Mouse (Mus musculus): ENCODE measurements around the gene Gli3. TPM values are rescaled to one million over a fixed set of nuclear protein-coding genes. Genes with fewer than 3 reads are reported as not detected.

The Gli3 gene
- total and polyA plus RNA-seq, 3 experiments = 2.3 to 6.1 (median 6.0) TPM

- no peak for DNase-seq
Measured at GRCm38 (mm10) chr13:15664580-15665201, 201.7 kb downstream of the Gli3 start.

- no peak for DNase-seq
Measured at GRCm38 (mm10) chr13:15665514-15665913, 202.5 kb downstream of the Gli3 start.

- no peak for DNase-seq
Measured at GRCm38 (mm10) chr13:15670144-15670961, 207.3 kb downstream of the Gli3 start.

GRCm38 (mm10) chr13:15670962-15671313 is 207.9 kb downstream of the Gli3 start:
- DNase-seq = no peak

DNA sequence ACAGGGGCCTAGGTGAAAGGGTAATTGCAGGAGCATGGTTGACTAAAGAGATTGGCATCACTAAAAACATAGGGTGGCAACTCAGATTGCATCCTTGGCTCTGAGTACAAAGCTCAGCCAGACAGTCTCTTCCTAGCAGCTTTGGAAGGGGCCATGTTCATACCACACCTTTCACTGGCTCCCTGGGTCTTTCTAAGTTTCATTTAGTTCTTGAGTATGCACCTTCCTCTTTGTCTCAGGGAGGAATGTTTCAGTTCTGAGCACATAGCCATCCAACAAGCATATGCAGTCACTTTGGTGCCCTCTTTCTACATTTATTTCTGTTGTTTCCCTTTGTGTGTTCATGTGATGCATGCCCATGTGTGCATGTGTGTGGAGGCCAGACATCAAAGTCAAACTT is 212.4 kb downstream of the Gli3 start:
- DNase-seq = no peak

DNA sequence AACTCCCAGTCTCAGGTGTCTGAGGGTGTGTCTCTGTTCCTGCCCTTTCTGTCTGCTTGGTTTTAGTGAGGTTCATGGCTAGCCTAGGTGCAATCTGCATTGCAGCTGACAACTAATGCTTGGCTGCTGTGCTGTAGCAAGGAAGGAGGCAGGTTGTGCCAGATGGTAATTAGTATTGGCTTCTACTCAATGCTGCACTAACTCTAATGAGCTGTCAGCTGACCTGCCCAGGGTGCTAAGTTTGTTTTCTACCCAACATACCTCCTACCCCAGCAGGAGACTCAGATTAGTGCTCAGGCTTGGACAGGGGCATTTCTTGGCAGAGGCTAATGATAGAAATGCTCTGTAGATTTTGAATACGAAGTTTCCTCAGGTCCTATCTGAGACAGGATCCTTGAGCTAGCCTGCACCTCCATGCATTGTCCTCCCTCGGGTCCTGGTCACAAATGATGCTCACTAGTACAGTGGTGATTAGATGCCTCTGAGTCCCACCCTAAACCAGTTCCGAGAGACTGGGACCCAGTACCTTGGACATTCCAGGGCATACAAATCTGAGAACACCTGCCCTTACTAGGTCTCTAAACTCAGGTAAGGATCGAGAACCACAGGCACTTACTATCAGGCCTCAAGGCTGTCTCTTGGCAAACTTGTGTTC is 214.2 kb downstream of the Gli3 start:
- no peak for DNase-seq

GRCm38 (mm10) chr13:15681530-15681929 is 218.5 kb downstream of the Gli3 start:
- no peak for DNase-seq

GRCm38 (mm10) chr13:15683006-15683405 is 220.0 kb downstream of the Gli3 start:
- DNase-seq = no peak

- DNase-seq = peak; percentile 27
Measured at GRCm38 (mm10) chr13:15688074-15688825, 225.2 kb downstream of the Gli3 start.

GRCm38 (mm10) chr13:15688826-15689501 is 225.9 kb downstream of the Gli3 start:
- DNase-seq = no peak

GRCm38 (mm10) chr13:15691751-15692464 is 228.9 kb downstream of the Gli3 start:
- DNase-seq = no peak

GRCm38 (mm10) chr13:15692465-15692809 is 229.4 kb downstream of the Gli3 start:
- no peak for DNase-seq

DNA sequence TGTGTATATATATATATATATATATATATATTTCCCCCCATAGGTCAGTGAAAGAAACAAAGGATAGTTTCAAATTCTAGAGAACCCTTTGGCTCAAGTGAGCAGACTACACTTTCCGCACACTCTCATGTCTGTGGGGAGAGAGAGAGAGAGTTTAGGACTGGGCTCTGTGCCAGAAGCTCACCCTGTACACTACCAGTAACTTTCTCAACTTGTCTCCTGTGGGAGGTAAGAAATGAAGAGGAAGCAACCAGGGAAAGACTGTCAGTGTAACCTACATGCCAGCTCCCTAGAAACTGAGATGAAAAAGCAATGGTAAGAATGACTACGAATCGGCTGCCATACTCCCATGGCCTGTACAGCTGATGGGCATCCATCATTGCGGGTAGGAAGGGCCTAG is 235.2 kb downstream of the Gli3 start:
- no peak for DNase-seq

DNA sequence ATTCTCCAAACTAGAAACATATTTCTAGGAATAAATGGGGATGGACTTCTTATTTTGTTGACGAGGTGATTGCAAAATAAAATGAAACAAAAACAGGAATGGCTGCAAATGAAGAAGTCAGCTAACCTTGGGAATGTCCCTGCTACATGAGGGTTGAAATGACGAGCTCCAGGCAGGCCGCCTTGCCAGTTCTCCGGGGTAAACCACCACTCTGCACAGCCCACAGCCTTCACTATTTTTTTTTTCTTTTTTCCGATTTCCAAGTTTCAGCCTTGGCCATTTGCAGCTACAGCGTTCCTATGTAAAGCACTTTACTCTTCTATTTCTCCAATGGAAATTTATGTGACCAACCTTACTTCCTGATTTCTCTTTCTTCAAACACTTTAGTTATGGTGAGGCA is 236.1 kb downstream of the Gli3 start:
- DNase-seq = no peak

GRCm38 (mm10) chr13:15704669-15705068 is 241.6 kb downstream of the Gli3 start:
- DNase-seq = no peak

DNA sequence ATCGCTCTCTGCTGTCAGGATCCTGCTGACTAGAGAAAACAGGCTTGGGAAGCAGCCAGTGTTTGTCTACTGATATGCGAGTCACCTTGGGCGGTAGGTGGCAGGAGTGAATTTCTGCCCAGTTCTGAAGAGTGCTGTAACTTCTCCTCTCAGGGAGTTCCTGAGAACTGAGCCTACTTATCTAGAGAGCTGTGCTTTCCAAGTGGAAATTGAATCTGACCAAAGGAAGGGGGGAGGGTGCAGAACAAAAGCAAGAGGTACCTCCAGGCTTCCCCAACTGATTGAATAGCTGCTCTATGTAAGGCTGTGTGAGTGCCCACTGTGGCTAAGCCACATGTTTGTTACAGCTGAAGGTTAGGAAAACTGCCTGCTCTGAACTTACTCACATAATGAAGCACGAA is 244.4 kb downstream of the Gli3 start:
- DNase-seq = peak; percentile 71

- no peak for DNase-seq
Measured at GRCm38 (mm10) chr13:15713486-15713885, 250.5 kb downstream of the Gli3 start.

- DNase-seq = no peak
Measured at GRCm38 (mm10) chr13:15714331-15714725, 251.3 kb downstream of the Gli3 start.

DNA sequence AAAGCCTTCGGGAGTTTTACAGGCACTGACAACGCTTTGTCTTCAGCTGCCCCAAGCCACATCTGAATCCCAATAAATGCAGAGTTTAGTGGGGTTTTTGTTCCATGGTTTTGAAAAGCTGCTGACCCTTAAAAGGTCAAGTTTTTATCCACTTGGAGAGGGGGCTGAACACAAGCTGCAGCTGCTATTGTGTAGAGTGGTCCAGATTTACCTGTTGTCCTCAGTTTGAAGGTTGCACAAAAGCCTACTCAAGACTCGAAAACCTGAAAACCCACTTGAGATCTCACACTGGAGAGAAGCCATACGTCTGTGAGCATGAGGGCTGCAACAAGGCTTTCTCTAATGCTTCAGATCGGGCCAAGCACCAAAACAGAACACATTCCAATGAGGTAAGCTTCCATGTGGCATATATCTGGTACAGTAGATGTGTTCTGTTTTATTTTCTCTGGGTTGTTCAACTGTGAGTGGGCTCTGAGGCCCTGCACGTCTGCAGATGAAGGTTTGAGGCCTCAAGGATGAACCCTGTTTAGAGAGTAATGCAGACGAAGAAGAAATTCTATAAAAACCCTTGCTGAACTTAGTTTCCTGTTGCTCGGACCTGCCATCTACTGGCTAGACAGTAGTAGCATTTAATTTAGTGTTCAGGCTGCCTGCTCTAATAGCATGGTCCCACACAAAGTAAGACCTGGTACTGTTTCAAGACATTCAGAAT is 251.8 kb downstream of the Gli3 start:
- peak; percentile 34 for DNase-seq

DNA sequence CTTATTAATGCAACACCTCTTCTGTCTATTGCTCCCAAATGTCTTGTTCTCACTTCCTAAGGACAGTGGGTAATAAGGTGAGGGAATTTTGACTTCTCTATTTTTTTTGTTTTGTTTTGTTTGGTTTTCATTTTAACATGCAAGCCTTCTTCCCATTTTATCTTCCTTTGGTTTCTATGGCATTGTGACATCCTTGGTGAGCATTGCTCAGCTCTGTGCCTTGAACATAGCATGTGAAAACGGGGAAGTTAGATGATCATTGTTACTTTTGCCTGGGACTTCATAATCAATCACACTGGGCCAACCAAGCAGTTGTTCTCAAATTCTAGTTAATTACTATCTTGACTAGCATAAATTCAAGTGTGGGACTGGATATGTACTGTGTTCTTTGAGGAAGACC is 258.4 kb downstream of the Gli3 start:
- no peak for DNase-seq

Measured in adrenal gland, adult 2 months (tissue).